ENCODE assay signal across 1 mouse cellular context in genomic region chr19:60740560-60740959, GRCm38 (mm10).
A peak's percentile ranks its signal among the peaks of the same experiment; 100 is the strongest.
TF ChIP-seq lines count a peak whose summit lies in the region.

No protein-coding gene starts in this region.

TF ChIP-seq in MEL, 35 proteins besides CTCF, POLR2A, EP300 and RAD21:
- TF ChIP-seq SMC3 (IDR thresholded peaks at IDR 0.05; ENCODE audit: low read depth, low read length) (peak; percentile 47), MYC (IDR thresholded peaks at IDR 0.05; ENCODE audit: low read depth, low read length) (0 out of 2 replicates have a peak, but pooled peaks have one; percentile 52), ZC3H11A (IDR thresholded peaks at IDR 0.05; ENCODE audit: low read depth, low read length) (0 out of 2 replicates have a peak, but pooled peaks have one; percentile 12), KAT2A (conservative IDR thresholded peaks at IDR 0.05; ENCODE audit: low read depth, low read length) (no peak), MAX (IDR thresholded peaks at IDR 0.05; ENCODE audit: low read length) (0 out of 2 replicates have a peak, but pooled peaks have one; percentile 30), TCF12 (IDR thresholded peaks at IDR 0.05; ENCODE audit: low read depth, low read length) (no peak)
